Mouse (Mus musculus) megakaryocyte, embryonic 14.5 days (primary cell): Measurements from ENCODE around the gene Slc35a2.

ENCODE experiments used
- FLI1 ChIP-seq: IDR thresholded peaks from 2 replicates; pipeline ENCODE4 v1.6.1; 2012; ENCODE audit warnings: low read length, inconsistent platforms, mixed read lengths
- GATA1 ChIP-seq: IDR thresholded peaks from 3 replicates; pipeline ENCODE4 v1.6.1; 2012; ENCODE audit warnings: mixed read lengths, low read length, inconsistent platforms, borderline replicate concordance

- TF ChIP-seq GATA1 (no peak), FLI1 (no peak)
Observed at GRCm38 (mm10) chrX:7907735-7908134, 23.9 kb downstream of the Slc35a2 start, which contains the start of gene Gm10491.
